Mouse (Mus musculus): ENCODE data around the gene Mfsd4b2.

The Mfsd4b2 gene

GRCm38 (mm10) chr10:39893702-39894697 is 32.7 kb downstream of the Mfsd4b2 start:
- no peak for DNase-seq (ENCODE audit: low spot score)

- DNase-seq (ENCODE audit: low spot score): no peak
These were observed 38.1 kb downstream of the Mfsd4b2 start for GRCm38 (mm10) chr10:39888621-39889020.
